Mouse (Mus musculus) lung, adult 2 months (tissue): ENCODE results near the gene Mgat1.

Source experiments
- CTCF ChIP-seq: fragments of 200-500 bp; IDR thresholded peaks from 2 replicates; pipeline ENCODE4 v1.5.1; 2011; ENCODE audit warnings: mild to moderate bottlenecking, low read length, control low read depth; ENCODE audit not compliant: insufficient read depth
- POLR2A ChIP-seq: fragments of 200-500 bp; IDR thresholded peaks from 2 replicates; pipeline ENCODE4 v1.6.1; 2011; ENCODE audit warnings: low read depth, mild to moderate bottlenecking, control low read depth, low read length, borderline replicate concordance; ENCODE audit errors: extremely low read depth

GRCm38 (mm10) chr11:49249811-49250421 lies 5.9 kb downstream of the Mgat1 start:
- no peak for TF ChIP-seq CTCF
- no peak for TF ChIP-seq POLR2A
